Mouse (Mus musculus): ENCODE measurements around the gene Hnrnph2. TPM values are rescaled to one million over a fixed set of nuclear protein-coding genes. Genes with fewer than 3 reads are reported as not detected.

The Hnrnph2 gene
- total and polyA plus RNA-seq, 2 experiments from 2014 or later = 35.9 to 131 TPM

- DNase-seq (ENCODE audit: low spot score) (no peak), ATAC-seq (no peak)
- Histone ChIP-seq H3K27ac (no peak overlapping the region), H3K27me3 (ENCODE audit: insufficient read depth, low read length) (no peaks in the 10 kb centered on the region), H3K4me3 (ENCODE audit: low read length) (no peak overlapping the region), H3K4me1 (ENCODE audit: insufficient read depth, low read length) (no peaks in the 10 kb centered on the region), H3K9me3 (ENCODE audit: low read length) (no peaks in the 10 kb centered on the region), H3K4me2 (ENCODE audit: low read depth, low read length) (no peak overlapping the region), H3K9ac (replicated peaks; ENCODE audit: low read length) (no peak overlapping the region), H3K36me3 (ENCODE audit: insufficient read depth, low read length) (no peaks in the 10 kb centered on the region)
- no peak for TF ChIP-seq CTCF (IDR thresholded peaks at IDR 0.05; ENCODE audit: low read depth)
- 74% methylated on average over 1 of the region's 1 CpGs for WGBS
These were observed 51.1 kb downstream of the Hnrnph2 start for GRCm38 (mm10) chrX:134652061-134652460.

Other genes starting within 250 kb of the Hnrnph2 start
- gene Drp2, start 196.6 kb upstream of the Hnrnph2 start, total RNA-seq (2014; rRNA removed) = 31.5 and 32.8 TPM in 2 replicates
- gene Drp2, start 196.6 kb upstream of the Hnrnph2 start, polyA plus RNA-seq (2015; fragmentation: Nextera tagmentation; extraction: Ambion mirVana) = 7.3 and 7.9 TPM in 2 replicates
- not detected in 2 replicates for gene Taf7l, start 124.7 kb upstream of the Hnrnph2 start, total RNA-seq (2014; rRNA removed)
- gene Taf7l, start 124.7 kb upstream of the Hnrnph2 start, polyA plus RNA-seq (2015; fragmentation: Nextera tagmentation; extraction: Ambion mirVana) = 0.25 and 0.47 TPM in 2 replicates
- gene Timm8a1, start 59.3 kb upstream of the Hnrnph2 start, total RNA-seq (2014; rRNA removed) = 6.8 and 7.6 TPM in 2 replicates
- 47.0 and 48.2 TPM in 2 replicates for gene Timm8a1, start 59.3 kb upstream of the Hnrnph2 start, polyA plus RNA-seq (2015; fragmentation: Nextera tagmentation; extraction: Ambion mirVana)
- gene Btk, start 17.6 kb upstream of the Hnrnph2 start, total RNA-seq (2014; rRNA removed) = 0.18 and 0.89 TPM in 2 replicates
- gene Btk, start 17.6 kb upstream of the Hnrnph2 start, polyA plus RNA-seq (2015; fragmentation: Nextera tagmentation; extraction: Ambion mirVana) = 0.44 and 0.76 TPM in 2 replicates
- gene Rpl36a, start 15.5 kb upstream of the Hnrnph2 start, total RNA-seq (2014; rRNA removed) = 166 and 269 TPM in 2 replicates
- gene Rpl36a, start 15.5 kb upstream of the Hnrnph2 start, polyA plus RNA-seq (2015; fragmentation: Nextera tagmentation; extraction: Ambion mirVana) = 202 and 203 TPM in 2 replicates
- gene Gla, start 54 bp upstream of the Hnrnph2 start, total RNA-seq (2014; rRNA removed) = 3.9 and 6.0 TPM in 2 replicates
- gene Gla, start 54 bp upstream of the Hnrnph2 start, polyA plus RNA-seq (2015; fragmentation: Nextera tagmentation; extraction: Ambion mirVana) = 4.8 TPM in 2 replicates
- 12.8 and 12.9 TPM in 2 replicates for gene Armcx4, start 85.3 kb downstream of the Hnrnph2 start, total RNA-seq (2014; rRNA removed)
- 5.6 and 6.0 TPM in 2 replicates for gene Armcx4, start 85.3 kb downstream of the Hnrnph2 start, polyA plus RNA-seq (2015; fragmentation: Nextera tagmentation; extraction: Ambion mirVana)
- gene Armcx1, start 116.8 kb downstream of the Hnrnph2 start, total RNA-seq (2014; rRNA removed) = 29.9 and 36.0 TPM in 2 replicates
- 67.1 and 72.7 TPM in 2 replicates for gene Armcx1, start 116.8 kb downstream of the Hnrnph2 start, polyA plus RNA-seq (2015; fragmentation: Nextera tagmentation; extraction: Ambion mirVana)
- gene Armcx6, start 150.2 kb downstream of the Hnrnph2 start, total RNA-seq (2014; rRNA removed) = 21.9 and 26.9 TPM in 2 replicates
- 47.4 and 47.5 TPM in 2 replicates for gene Armcx6, start 150.2 kb downstream of the Hnrnph2 start, polyA plus RNA-seq (2015; fragmentation: Nextera tagmentation; extraction: Ambion mirVana)
- 43.5 and 51.3 TPM in 2 replicates for gene Armcx3, start 155.4 kb downstream of the Hnrnph2 start, total RNA-seq (2014; rRNA removed)
- gene Armcx3, start 155.4 kb downstream of the Hnrnph2 start, polyA plus RNA-seq (2015; fragmentation: Nextera tagmentation; extraction: Ambion mirVana) = 91.7 and 93.4 TPM in 2 replicates
- gene Armcx2, start 208.0 kb downstream of the Hnrnph2 start, total RNA-seq (2014; rRNA removed) = 102 and 107 TPM in 2 replicates
- 74.6 and 77.7 TPM in 2 replicates for gene Armcx2, start 208.0 kb downstream of the Hnrnph2 start, polyA plus RNA-seq (2015; fragmentation: Nextera tagmentation; extraction: Ambion mirVana)

Data from hindbrain, postnatal 0 days (tissue).